Mouse (Mus musculus): Measurements from ENCODE around the gene Notch3. TPM values are rescaled to one million over a fixed set of nuclear protein-coding genes. Genes with fewer than 3 reads are reported as not detected.

Gene Notch3
- polyA plus RNA-seq, 1 experiment: 1.5 TPM

DNA sequence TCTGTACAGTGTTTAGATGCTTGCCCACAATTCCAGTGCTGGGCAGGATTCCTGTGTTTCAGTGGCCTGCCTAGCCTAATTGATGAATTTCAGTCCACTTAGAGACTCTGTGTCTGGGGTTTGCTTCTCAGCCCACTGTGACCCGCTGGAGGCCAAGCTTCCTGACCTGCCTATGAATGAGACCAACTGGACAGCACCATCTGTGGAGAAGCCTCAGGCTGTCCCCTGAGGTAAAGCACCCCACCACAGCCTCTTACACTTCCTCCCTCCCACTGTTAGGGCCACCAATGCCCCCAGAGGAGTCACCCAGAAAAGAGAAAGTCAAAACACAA lies 75.7 kb downstream of the Notch3 start:
- Histone ChIP-seq H3K27me3 (ENCODE audit: control insufficient read depth, insufficient read depth, low read length) (no peaks in the 10 kb centered on the region), H3K4me1 (ENCODE audit: control insufficient read depth, insufficient read depth, low read length) (peaks cover 10% of the 10 kb centered on the region), H3K4me3 (ENCODE audit: control insufficient read depth, low read depth, low read length) (peak overlapping the region; percentile 80), H3K36me3 (ENCODE audit: control insufficient read depth, insufficient read depth, low read length) (no peaks in the 10 kb centered on the region), H3K27ac (ENCODE audit: control insufficient read depth, insufficient read depth, low read depth, low read length) (no peak overlapping the region)
- TF ChIP-seq POLR2A (IDR thresholded peaks at IDR 0.05; ENCODE audit: control insufficient read depth, low read depth, low read length) (no peak), CTCF (IDR thresholded peaks at IDR 0.05; ENCODE audit: control insufficient read depth, insufficient read depth, insufficient replicate concordance, low read depth, low read length) (no peak)

GRCm38 (mm10) chr17:32087069-32087468 lies 79.6 kb downstream of the Notch3 start:
- TF ChIP-seq POLR2A (IDR thresholded peaks at IDR 0.05; ENCODE audit: control insufficient read depth, low read depth, low read length) (no peak), CTCF (IDR thresholded peaks at IDR 0.05; ENCODE audit: control insufficient read depth, insufficient read depth, insufficient replicate concordance, low read depth, low read length) (no peak)
- Histone ChIP-seq H3K27ac (ENCODE audit: control insufficient read depth, insufficient read depth, low read depth, low read length) (no peak overlapping the region), H3K36me3 (ENCODE audit: control insufficient read depth, insufficient read depth, low read length) (no peaks in the 10 kb centered on the region), H3K27me3 (ENCODE audit: control insufficient read depth, insufficient read depth, low read length) (no peaks in the 10 kb centered on the region), H3K4me1 (ENCODE audit: control insufficient read depth, insufficient read depth, low read length) (peaks cover 12% of the 10 kb centered on the region), H3K4me3 (ENCODE audit: control insufficient read depth, low read depth, low read length) (no peak overlapping the region)

DNA sequence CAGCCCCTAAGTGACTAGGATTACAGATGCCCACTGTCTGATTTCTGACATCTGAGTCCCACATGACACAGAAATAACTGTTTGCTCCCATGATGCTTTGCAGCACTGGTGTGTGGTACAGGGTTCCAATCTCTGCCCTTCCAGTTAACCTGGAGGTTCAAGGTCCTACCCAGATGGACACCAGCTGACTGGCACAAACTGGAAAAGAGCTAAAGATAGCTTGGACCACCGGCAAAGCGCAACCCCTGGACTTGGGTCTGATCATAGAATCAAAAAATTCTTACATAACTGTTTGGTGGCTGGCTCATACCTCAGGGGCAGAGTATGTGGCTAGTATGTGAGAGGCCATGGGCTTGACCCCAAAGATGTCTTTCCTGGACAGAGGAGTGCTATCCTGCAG lies 83.3 kb downstream of the Notch3 start:
- H3K27ac ChIP-seq (ENCODE audit: control insufficient read depth, insufficient read depth, low read depth, low read length): no peak overlapping the region
- peaks cover 3% of the 10 kb centered on the region; the same call in 1 of the 2 replicates for H3K4me1 ChIP-seq (ENCODE audit: control insufficient read depth, insufficient read depth, low read length)
- H3K4me3 ChIP-seq (ENCODE audit: control insufficient read depth, low read depth, low read length): no peak overlapping the region
- H3K36me3 ChIP-seq (ENCODE audit: control insufficient read depth, insufficient read depth, low read length): no peaks in the 10 kb centered on the region
- TF ChIP-seq POLR2A (IDR thresholded peaks at IDR 0.05; ENCODE audit: control insufficient read depth, low read depth, low read length) (no peak), CTCF (IDR thresholded peaks at IDR 0.05; ENCODE audit: control insufficient read depth, insufficient read depth, insufficient replicate concordance, low read depth, low read length) (no peak)
- H3K27me3 ChIP-seq (ENCODE audit: control insufficient read depth, insufficient read depth, low read length): no peaks in the 10 kb centered on the region

DNA sequence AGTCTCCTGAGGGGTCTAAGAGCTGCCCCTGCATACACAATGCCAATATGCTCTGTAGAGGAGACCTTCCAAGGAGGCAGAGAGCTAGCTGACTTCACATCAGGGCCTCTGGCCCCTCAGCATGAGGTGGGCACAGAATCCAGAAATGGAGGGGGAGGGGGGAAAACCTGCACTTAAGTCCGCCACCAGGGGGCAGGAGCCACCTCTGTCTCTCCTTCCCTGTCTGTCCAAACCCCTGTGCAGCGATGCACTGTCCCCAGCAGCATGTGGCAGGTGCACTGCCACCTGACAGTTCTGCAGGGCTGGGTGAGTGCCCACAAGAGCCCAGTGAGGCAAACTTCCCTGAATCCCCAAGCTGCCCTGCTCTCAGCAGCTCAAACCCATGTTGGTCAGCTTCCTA lies 91.5 kb downstream of the Notch3 start:
- Histone ChIP-seq H3K27me3 (ENCODE audit: control insufficient read depth, insufficient read depth, low read length) (no peaks in the 10 kb centered on the region), H3K27ac (ENCODE audit: control insufficient read depth, insufficient read depth, low read depth, low read length) (no peak overlapping the region), H3K4me1 (ENCODE audit: control insufficient read depth, insufficient read depth, low read length) (no peaks in the 10 kb centered on the region), H3K36me3 (ENCODE audit: control insufficient read depth, insufficient read depth, low read length) (no peaks in the 10 kb centered on the region), H3K4me3 (ENCODE audit: control insufficient read depth, low read depth, low read length) (no peak overlapping the region)
- TF ChIP-seq CTCF (IDR thresholded peaks at IDR 0.05; ENCODE audit: control insufficient read depth, insufficient read depth, insufficient replicate concordance, low read depth, low read length) (peak; percentile 63), POLR2A (IDR thresholded peaks at IDR 0.05; ENCODE audit: control insufficient read depth, low read depth, low read length) (no peak)

DNA sequence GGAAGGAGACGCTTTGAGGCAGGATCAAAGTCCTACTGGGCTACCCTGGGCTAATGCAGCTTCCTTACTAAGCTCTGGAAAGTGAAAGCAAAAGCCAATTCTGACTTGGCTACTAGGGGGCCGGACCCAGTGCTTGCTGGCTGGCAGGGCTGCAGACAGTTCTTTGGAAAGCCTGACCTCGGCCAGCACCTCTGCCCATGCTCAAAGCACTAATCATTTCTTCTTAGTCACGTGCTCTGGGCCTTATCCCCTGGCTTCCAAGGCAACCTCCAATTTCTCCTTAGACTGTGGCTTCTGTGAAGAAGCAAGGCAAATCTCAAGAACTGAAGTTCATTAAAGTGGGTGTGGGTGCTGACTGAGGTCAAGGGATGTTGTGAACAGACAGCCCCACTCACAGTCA lies 92.0 kb downstream of the Notch3 start:
- H3K4me1 ChIP-seq (ENCODE audit: control insufficient read depth, insufficient read depth, low read length): no peaks in the 10 kb centered on the region
- H3K27me3 ChIP-seq (ENCODE audit: control insufficient read depth, insufficient read depth, low read length): no peaks in the 10 kb centered on the region
- TF ChIP-seq POLR2A (IDR thresholded peaks at IDR 0.05; ENCODE audit: control insufficient read depth, low read depth, low read length) (no peak), CTCF (IDR thresholded peaks at IDR 0.05; ENCODE audit: control insufficient read depth, insufficient read depth, insufficient replicate concordance, low read depth, low read length) (no peak)
- H3K4me3 ChIP-seq (ENCODE audit: control insufficient read depth, low read depth, low read length): no peak overlapping the region
- no peaks in the 10 kb centered on the region for H3K36me3 ChIP-seq (ENCODE audit: control insufficient read depth, insufficient read depth, low read length)
- no peak overlapping the region for H3K27ac ChIP-seq (ENCODE audit: control insufficient read depth, insufficient read depth, low read depth, low read length)

DNA sequence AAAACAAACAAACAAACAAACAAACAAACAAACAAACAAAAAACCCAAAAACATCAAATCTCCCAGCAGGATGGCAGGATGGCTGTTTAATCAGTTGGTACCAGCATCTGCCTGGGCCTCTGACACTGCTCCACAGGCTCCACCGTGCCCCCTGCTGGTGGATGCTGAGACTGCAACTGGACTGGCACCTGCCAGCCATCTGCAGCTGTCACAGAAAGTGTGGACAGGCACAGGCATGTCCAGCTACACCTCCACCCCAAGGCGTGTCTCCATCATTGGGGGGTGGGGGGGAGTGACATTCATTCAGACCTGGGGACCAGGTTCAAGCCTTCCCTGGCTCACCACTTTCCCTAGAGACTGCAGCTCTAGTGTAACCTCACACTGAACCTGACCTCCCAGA lies 93.3 kb downstream of the Notch3 start:
- H3K4me3 ChIP-seq (ENCODE audit: control insufficient read depth, low read depth, low read length): no peak overlapping the region
- no peak overlapping the region for H3K27ac ChIP-seq (ENCODE audit: control insufficient read depth, insufficient read depth, low read depth, low read length)
- H3K4me1 ChIP-seq (ENCODE audit: control insufficient read depth, insufficient read depth, low read length): no peaks in the 10 kb centered on the region
- TF ChIP-seq POLR2A (IDR thresholded peaks at IDR 0.05; ENCODE audit: control insufficient read depth, low read depth, low read length) (no peak), CTCF (IDR thresholded peaks at IDR 0.05; ENCODE audit: control insufficient read depth, insufficient read depth, insufficient replicate concordance, low read depth, low read length) (peak; percentile 98)
- H3K36me3 ChIP-seq (ENCODE audit: control insufficient read depth, insufficient read depth, low read length): no peaks in the 10 kb centered on the region
- H3K27me3 ChIP-seq (ENCODE audit: control insufficient read depth, insufficient read depth, low read length): no peaks in the 10 kb centered on the region

Other genes starting within 250 kb of the Notch3 start
- 6.7 and 7.2 TPM in 2 replicates for gene Rrp1b, start 130.8 kb downstream of the Notch3 start, polyA plus RNA-seq (2012; rRNA removed)
- 32.3 and 34.3 TPM in 2 replicates for gene Hsf2bp, start 130.5 kb downstream of the Notch3 start, polyA plus RNA-seq (2012; rRNA removed)
- 0.10 and 0.11 TPM in 2 replicates for gene Ephx3, start 22.7 kb upstream of the Notch3 start, polyA plus RNA-seq (2012; rRNA removed)
- gene Brd4, start 117.9 kb upstream of the Notch3 start, polyA plus RNA-seq (2012; rRNA removed): 17.3 and 17.6 TPM in 2 replicates
- 39.3 and 43.5 TPM in 2 replicates for gene Akap8, start 154.4 kb upstream of the Notch3 start, polyA plus RNA-seq (2012; rRNA removed)
- gene Akap8l, start 183.8 kb upstream of the Notch3 start, polyA plus RNA-seq (2012; rRNA removed): 107 and 129 TPM in 2 replicates
- gene Wiz, start 222.6 kb upstream of the Notch3 start, polyA plus RNA-seq (2012; rRNA removed): 25.2 and 26.3 TPM in 2 replicates
- gene Rasal3, start 236.7 kb upstream of the Notch3 start, polyA plus RNA-seq (2012; rRNA removed): 3.7 and 5.3 TPM in 2 replicates